Mouse (Mus musculus) lung, postnatal 25 days (tissue): Measurements from ENCODE around the gene Zbtb7a.

Experiments
- DNase-seq: peaks from one replicate; pipeline ENCODE4 v3.0.0; 2022; ENCODE audit warnings: low spot score

The Zbtb7a gene

DNA sequence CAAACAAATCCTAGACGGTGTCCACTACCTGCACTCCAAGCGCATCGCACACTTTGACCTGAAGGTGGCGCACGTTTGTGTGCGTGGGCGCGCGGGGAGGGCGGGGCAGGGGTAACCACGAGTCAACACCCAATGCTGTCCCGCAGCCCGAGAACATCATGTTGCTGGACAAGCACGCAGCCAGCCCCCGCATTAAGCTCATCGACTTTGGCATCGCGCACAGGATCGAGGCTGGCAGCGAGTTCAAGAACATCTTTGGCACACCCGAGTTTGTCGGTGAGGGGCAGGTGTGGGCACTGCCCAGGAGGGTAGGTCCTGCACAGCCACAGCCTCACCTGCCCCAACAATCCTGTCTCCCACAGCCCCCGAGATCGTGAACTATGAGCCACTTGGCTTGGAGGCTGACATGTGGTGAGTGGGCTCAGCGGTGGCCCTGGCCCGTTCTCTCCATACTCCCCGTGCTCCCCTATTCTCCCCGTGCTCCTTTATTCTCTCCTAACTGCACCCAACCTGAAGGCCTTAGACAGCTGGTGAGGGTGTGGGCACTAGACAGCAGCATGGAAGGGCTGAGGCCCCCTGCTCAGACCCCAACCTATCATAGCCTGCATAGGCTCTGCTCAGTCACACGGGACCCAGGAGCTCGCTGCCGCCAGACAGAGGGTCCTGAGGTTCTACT is 55.4 kb downstream of the Zbtb7a start:
- no peak for DNase-seq

DNA sequence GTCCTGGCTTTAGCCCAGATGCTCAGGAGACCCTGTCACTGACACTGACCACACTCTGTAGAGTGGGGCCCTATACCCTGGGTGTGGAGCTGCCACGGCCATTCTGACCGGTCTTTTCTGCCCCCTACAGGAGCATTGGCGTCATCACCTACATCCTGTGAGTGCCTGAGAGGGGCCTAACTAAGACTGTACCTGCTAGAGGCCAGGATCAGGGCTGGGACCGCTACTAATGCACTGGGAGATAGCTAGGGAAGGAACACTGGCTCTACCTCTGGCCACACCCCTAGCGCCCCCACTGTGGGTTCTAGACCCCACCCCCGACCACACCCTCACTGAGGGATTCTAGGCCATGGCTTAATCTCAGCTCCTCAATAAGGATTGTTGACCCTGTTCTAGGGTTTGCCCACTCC is 55.9 kb downstream of the Zbtb7a start:
- no peak for DNase-seq

DNA sequence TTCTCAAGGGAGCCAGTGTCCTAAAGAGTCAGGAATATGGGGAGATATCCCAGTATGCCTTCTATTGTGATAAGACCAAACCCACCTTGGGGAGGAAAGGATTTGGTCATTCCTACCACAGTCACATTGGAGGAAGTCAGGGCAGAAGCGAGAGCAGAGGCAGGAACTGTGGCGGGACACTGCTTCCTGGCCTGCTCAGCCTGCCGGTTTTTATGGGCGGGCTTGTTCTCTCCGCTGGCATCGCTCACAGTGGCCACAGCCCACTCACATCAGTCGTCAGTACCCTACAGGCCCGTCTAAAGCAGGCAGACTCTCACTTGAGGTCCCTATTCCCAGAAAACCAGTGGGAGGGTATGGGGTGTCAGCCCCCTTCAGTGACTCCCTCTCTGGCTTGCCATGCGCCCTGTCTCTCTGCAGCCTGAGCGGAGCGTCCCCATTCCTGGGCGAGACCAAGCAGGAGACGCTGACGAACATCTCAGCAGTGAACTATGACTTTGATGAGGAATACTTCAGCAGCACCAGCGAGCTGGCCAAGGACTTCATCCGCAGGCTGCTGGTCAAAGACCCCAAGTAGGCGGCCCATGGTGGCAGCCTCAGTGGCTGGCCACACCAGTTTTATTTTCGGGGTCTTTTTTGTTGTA is 56.4 kb downstream of the Zbtb7a start:
- no peak for DNase-seq

DNA sequence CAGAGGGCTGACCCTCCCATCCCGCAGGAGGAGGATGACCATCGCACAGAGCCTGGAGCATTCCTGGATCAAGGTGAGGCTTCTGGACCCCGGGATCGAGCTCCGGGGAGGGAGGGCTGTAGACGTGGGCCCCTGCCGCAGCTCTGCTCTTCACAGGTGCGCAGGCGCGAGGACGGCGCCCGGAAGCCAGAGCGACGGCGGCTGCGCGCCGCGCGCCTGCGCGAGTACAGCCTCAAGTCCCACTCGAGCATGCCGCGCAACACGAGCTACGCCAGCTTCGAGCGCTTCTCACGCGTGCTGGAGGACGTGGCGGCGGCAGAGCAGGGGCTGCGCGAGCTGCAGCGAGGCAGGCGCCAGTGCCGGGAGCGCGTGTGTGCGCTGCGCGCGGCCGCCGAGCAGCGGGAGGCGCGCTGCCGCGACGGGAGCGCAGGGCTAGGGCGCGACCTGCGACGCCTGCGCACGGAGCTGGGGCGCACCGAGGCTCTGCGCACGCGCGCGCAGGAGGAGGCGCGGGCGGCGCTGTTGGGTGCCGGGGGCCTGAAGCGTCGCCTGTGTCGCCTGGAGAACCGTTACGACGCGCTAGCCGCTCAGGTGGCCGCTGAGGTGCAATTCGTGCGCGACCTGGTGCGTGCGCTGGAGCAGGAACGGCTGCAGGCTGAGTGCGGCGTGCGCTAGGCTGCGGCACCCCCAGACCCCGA is 57.4 kb downstream of the Zbtb7a start:
- DNase-seq, result peak; percentile 83

DNA sequence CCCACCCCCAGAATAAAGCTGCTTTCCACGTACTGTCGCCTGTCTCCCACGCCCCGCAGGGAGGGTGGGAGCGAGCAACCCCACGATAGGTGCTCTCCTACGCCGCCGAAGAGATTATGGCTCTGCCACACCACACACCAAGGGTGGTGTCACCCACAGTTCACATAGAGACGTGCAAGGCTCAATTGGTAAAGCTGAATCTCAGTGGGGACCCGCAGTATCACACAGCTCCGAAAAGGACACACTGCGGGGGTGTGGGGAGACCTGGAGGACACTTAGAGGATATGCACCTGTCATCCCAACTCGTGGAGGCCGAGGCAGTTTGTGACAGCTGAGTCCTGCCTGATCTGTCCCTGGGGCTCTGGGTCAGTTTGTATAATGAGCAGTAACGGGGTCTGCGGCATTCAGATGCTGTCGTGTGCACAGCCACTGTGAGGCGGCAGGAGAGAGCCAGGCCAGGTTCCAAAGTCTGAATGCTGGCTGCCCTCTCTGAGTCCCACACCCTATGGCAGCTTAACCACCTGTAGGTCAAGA is 58.0 kb downstream of the Zbtb7a start:
- DNase-seq, result no peak

DNA sequence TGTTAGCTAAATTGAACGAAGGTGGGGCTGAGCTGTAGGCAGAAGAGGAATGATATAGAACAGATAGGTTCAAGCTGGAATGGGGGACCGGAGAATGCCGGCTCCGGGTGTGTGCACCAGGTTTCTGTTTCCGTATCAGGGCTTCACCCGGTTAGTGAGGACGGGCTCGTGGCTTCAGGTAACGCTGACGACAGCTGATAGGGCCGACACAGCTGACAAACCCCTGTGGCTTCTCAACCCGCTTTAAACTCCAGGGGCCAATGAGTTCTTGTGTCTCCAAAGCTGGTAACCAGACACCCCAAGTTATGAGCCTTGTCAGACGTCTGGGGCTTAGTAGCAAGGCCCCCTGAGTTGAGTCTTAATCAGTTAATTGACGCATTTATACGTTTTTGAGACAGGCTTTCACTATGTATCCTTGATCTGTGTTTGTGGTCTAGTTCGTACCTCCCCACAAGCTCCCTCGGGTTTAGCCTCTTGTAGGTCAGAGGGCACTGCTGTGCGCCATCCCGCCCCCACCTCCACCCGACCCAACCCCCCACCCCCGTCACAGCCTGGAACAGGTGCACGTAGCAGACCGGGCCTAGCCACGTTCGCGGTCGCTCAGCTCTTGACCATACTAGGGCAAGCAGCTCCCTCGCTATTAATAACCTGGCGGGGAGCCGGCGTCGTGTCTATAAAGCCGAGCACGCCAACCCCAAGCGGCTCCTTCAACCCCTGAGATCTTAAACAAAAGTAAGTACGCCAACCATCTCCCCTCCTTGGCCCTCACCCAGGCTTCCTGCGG is 59.2 kb downstream of the Zbtb7a start:
- no peak for DNase-seq

DNA sequence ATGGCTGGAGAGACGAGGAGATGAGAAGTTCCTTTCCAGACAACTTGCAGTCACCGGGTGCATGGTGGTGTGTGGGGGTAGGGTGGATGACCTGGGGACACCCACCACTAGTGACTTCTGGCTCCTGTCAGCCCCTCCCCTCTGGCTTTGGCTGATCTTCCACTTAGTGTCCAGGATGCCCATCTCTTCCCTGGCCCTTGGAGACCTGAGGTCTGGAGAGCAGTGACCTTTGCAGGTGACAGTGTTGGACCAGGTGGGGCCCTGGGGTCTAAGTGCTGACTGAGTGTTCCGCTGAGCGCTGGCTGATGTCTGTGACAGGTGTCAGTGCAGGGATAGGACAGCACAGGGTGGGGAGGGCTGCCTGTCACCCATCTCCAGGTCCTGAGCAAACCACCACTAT is 60.3 kb downstream of the Zbtb7a start:
- no peak for DNase-seq

DNA sequence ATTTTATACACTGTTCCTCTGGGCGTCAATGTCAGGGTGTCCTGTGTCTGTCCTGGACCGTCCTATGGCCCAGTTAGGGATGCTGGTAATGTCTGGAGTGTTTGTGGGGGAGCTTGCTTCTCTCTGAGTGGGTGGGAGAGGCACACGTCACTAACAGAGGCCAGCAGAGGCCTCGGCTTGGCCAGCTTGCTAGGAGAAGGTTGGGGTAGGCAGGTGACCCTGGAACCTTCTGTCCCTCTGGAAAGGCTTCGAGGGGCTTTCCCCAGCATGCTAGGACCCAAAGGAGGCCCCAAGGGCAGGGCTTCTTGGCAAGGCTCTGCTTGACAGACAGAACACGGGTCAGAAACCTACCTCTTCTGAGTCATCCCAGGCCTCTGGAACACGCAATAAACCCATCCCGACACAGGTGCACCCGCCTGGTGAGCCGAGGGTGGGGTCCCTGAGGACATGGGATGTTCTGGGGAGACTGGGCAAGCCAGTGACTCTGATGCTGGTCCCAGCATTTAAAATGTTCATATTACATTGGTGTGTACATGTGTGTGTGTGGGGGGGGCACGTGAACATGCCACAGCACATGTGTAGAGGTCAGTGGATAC is 61.5 kb downstream of the Zbtb7a start:
- no peak for DNase-seq

DNA sequence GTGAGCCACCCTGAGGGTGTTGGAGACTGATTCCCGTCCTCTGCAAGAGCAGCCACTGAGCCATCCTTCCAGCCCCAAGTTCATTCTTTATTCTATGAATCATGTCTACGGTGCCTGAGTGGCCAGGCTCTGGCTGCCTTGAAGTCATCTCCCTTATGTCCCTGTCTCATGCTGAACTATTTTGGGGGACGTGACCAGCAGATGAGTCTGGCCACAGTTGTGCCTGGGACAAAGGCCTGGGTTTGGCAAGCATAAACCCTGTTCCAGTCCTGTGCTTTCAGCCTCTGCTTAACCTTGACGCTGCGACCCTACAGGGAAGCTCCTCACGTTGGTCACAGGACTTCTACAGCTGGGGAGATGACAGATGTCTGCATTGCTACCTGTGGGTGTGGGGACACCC is 62.3 kb downstream of the Zbtb7a start:
- DNase-seq, result no peak

DNA sequence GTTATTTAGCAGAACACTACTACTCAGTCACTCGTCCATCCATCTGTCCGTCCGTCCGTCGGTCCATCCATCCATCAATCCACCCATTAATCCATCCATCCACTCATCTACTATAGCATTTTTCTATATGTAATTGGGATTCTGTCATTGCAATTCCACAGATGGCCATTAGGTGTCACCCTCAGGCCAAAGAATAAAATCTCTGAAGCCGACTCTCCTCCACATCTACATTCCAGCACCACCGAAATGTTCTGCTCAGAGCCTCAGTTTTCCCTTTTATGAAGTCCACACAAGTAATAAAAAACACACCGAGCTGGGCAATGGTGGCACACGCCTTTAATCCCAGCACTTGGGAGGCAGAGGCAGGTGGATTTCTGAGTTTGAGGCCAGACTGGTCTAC is 63.2 kb downstream of the Zbtb7a start:
- peak; percentile 69 for DNase-seq

DNA sequence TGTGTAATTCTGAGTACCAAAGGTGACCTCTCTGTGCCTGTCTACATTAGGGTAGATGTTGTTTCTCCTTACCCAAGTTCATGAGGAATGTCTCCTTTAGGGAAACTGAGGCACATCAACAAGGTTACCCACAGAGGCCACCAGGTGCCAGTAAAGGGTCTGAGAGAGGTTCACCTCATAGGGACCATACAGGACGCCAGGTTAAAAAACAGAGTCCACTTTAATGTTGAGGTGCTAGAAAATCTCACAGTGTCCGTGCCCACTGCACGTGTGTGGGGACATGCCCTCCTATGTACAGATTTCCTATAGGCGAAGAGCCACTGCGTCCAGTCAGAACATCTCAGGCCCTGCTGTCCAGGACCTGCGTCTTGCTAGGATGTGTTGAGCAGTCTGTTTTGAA is 64.0 kb downstream of the Zbtb7a start:
- DNase-seq, result no peak

DNA sequence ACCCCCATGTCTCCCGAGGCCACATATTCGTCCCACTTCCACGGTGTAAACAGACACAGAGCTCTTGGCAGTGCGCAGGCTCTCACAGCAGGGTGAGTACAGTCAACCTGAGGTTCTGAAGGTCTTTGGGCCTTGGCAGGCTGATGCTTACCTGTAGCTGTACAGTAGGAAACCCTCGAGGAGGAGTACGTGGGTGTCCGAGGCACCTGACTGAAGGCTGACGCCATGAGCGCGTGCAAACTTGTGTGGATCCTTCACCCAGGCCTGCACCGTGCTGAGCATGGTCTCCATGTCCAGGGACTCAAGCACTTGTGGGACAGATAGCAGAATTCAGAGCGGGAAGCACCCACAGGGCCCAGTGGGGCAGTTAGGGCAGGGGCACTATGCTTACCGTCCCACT is 65.1 kb downstream of the Zbtb7a start:
- DNase-seq, result no peak

DNA sequence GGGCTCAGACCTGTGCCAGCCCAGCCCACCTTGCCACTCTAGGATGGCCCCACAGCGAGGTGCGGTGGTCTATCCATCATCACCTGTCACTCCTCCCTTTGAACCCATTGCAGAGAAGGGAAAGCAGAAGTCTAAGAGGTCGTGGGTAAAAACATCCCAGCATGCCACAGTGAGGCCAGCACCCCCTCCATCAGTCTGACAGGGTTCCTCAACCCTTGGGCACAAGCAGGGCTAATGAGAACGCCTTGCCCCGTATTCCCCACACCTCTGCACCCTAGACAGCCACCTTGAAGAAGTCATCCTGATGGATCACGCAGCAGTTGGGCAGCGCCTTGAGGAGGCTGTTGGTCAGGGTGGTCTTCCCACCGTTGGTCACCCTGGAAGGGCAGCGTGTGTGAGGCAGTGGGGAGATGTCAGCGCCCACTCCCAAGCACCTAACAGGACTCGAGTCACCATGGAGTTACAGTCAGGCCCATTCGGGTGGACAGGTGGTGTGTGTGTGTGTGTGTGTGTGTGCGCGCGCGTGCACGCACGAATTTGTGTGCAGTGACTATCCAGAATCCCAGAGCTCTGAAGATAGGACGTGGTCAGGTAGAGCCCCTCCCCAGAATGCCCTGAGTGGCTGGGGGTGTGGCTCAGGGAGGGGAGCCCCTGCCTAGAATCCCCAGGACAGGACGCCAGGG is 65.7 kb downstream of the Zbtb7a start:
- DNase-seq, result no peak

DNA sequence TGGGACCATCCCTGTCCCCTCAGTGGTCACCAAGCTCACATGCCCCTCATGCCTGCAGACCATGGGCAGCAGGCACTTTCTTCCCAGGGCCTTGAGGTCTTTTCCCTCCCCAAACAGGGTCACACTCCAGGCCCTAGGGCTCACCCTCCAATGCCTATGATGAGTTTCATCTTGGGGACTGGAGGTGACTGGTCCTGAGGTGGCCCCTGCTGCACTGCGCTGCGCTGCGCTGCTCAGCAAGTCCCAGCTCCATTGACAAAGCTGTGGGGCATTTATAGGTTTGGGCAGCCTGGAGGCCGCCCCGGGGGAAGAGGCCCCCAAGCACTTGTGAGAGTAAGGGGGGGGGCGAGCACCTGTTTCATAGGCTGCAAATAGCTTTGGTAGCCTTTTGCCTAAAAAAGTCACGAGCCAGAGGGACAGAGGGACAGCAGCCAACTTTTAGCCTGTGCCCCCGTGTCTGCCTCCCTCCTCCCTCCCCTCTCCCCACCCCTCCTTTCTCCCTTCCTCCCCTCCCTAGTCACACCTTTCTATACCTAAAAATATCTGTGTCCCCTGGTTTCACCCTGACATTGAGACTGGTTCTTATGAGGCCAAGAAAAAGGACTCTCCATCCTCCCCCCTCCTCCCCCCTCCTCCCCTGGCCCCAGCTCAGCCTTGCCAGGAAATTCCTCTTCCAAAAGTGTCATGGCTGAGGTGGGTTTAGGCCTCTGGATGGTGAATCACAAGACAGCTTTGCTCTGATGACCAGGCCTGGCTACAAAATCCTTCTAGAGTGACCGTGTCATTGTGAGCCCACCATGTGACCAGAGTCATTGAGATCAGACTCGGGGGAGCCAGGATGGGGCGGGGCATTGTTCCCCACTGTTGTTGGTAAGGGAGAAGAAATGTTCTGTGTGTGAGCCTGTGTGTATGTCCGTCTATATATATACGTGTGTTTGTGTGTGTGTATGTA is 67.1 kb downstream of the Zbtb7a start, which contains the start of gene Nmrk2:
TSS of gene Nmrk2 (minus strand) at position 245 of the 952 bp plus-strand sequence.
- no peak for DNase-seq
